ENCODE assay signal across 17 mouse cellular contexts in genomic region chr4:124143226-124143625, GRCm38 (mm10).
DNase-seq lines count a peak whose midpoint lies in the region.
"Had no signal": no experiment of that assay in that cellular context is flagged by ENCODE, and none has a peak within 500 bp of the region (broad histone marks: within the 10 kb centered on the region; RNA-seq: fewer than 3 reads in every experiment).

No protein-coding gene starts in this region.

- DNase-seq in layer of hippocampus, adult 11-12 months (ENCODE audit: low spot score): peak; percentile 17
- no peak for DNase-seq in layer of hippocampus, postnatal 25 days (ENCODE audit: extremely low spot score in 1 of 2, low spot score in 1 of 2)
- DNase-seq in frontal cortex, adult 2 months (ENCODE audit: extremely low spot score in 1 of 2, low spot score in 1 of 2): peak; percentile 51 to 73
- peak; percentile 42 to 70 for DNase-seq in left cerebral cortex, adult 18-20 months (ENCODE audit: low spot score in 2 of 2)
- DNase-seq in right cerebral cortex, postnatal 10 days (ENCODE audit: low spot score in 2 of 2): peak; percentile 59 to 76
- no peak for DNase-seq in heart, adult 8-10 months (ENCODE audit: low spot score)
- no peak for DNase-seq in spleen, postnatal 10 days (ENCODE audit: low spot score in 2 of 2)
- DNase-seq in T-cell, adult 2 months (ENCODE audit: low spot score): no peak
- DNase-seq: adrenal gland, postnatal 36 days; cerebellum, adult 2 months; gastrocnemius, postnatal 25 days; heart, adult 2 months; kidney, adult 18-20 months; kidney, postnatal 10 days; liver, embryonic 13.5 days; lung, embryonic 14.5 days; thymus, postnatal 14 days had no signal

Comparison
In these comparisons a context has a peak if more than half of its experiments do, and no peak if none do; other contexts are left out.
1. DNase-seq: peak in layer of hippocampus, adult 11-12 months (single experiment), frontal cortex, adult 2 months (2 of 2), left cerebral cortex, adult 18-20 months (2 of 2) and right cerebral cortex, postnatal 10 days (2 of 2); none in layer of hippocampus, postnatal 25 days (0 of 2), heart, adult 8-10 months (single experiment), spleen, postnatal 10 days (0 of 2) and T-cell, adult 2 months (single experiment).